Mouse (Mus musculus): ENCODE results near the gene Impad1. TPM values are rescaled to one million over a fixed set of nuclear protein-coding genes. Genes with fewer than 3 reads are reported as not detected.

Impad1 gene
- polyA plus RNA-seq (2012; rRNA removed) = 30.4 and 41.2 TPM in 2 replicates

DNA sequence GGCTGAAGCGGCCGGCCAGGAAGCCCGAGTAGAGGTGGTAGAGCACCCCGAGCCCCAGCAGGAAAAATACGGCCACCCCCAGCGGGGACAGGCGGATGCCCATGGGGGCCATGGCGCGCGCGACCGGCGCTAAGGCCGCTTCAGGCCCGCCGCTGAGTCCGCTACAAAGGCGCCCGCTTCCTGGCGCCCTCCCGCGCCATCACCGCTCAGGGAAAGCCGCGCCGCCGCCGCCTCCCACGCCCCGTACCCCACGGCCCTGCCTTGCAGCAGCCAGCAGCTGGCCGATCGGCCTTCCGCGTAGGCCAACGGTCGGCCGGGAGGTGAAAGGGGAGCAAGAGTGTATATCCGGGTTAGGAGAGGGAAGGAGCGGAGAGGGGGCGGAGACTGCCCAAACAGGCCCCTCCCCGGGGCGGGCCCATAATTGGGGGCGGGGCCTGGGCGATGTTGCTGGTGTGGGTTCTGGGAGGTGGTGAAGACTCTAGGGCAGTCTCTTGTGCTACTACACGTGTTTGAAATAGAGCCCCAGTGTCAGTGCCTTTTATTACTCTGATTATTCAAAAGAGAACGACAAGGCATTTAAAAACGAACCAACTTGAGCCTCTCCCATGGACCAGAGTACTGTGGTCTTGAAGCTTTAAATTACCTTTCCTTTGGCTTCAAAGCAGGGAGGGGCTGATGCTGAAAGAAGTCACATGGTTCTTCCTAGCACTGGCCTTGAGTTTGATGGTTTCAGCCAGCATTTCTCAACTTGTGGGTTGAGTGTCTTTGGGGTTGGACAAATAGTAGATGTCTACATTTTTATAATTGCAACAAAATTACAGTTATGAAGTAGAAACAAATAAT, at the start of gene Impad1:
TSS of gene Impad1 (minus strand) at position 364 of the 843 bp plus-strand sequence.
- DNase-seq (ENCODE audit: low read depth) = peak; percentile 92
- TF ChIP-seq CTCF (IDR thresholded peaks at IDR 0.05; ENCODE audit: borderline replicate concordance, extremely low read depth, insufficient read depth, insufficient read length) (no peak), POLR2A (IDR thresholded peaks at IDR 0.05; ENCODE audit: borderline replicate concordance, extremely low read depth, insufficient read depth, insufficient read length, poor library complexity, severe bottlenecking) (peak; percentile 35; the same call in 1 of the 2 replicates)

DNA sequence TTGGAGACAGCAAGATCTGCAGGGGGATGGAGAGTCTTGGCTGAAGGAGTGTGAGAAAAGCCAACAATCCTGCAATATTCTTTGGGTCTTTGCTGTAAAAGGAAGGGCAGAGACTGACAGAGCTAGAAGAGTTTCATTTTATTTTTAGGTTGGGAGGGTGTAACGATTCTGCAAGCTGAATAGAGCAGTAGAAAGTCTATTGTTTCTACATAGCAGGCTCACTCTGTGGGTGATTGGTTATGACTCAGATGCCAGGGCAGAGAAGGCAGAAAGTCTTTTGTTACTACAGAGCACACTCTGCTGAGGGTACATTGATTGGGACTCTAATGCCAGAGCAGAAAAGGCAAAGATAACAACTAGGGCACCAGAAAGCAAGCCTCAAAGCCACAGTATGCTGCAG, 47.0 kb upstream of the Impad1 start:
- no peak for TF ChIP-seq CTCF (IDR thresholded peaks at IDR 0.05; ENCODE audit: borderline replicate concordance, extremely low read depth, insufficient read depth, insufficient read length)
- no peak for TF ChIP-seq POLR2A (IDR thresholded peaks at IDR 0.05; ENCODE audit: borderline replicate concordance, extremely low read depth, insufficient read depth, insufficient read length, poor library complexity, severe bottlenecking)
- peak; percentile 14 for DNase-seq (ENCODE audit: low read depth)

DNA sequence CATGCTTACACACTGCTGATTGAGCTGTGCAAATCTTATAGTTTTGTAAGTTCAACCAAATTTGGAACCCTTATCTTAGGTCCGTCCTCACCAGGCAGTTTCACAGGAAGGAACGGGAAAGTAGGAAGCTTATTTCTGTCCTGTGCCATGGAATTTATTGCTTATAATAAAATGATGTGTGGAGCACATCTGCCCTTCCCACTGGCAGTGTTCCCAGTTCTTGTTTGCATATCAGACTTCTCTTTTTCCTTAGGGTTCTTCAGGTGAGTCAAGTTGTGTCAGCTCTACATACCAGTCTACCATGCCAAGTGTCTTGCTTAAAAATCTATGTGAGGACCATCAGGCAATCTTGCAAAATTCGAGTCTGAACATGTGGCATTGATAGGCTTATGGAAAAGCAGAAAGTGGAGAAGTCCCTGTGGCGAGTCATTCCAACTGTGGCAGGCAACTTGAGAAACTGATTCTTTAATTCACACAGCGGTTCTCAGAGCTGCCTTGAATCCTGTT, 40.7 kb upstream of the Impad1 start:
- DNase-seq (ENCODE audit: low read depth) = no peak

DNA sequence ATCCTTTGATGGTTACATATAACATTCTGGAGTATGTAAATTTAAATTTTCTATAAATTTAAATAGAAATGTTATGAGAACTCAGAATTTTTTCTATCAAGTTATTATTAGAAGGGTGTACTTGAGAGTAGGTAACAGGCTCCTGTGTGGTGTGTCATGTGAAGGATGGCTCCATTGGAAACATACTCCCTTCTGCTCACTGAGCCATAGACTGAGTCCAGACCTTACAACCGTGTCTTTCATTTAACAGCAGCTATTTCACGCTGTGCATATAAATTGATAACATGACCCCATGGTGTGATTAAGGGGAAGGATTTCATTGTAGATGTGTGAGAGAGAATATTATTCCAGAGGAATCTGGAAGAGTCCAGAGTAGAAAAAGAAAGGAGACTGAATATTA, 35.0 kb upstream of the Impad1 start:
- peak; percentile 5 for DNase-seq (ENCODE audit: low read depth)
- TF ChIP-seq POLR2A (IDR thresholded peaks at IDR 0.05; ENCODE audit: borderline replicate concordance, extremely low read depth, insufficient read depth, insufficient read length, poor library complexity, severe bottlenecking) = no peak
- TF ChIP-seq CTCF (IDR thresholded peaks at IDR 0.05; ENCODE audit: borderline replicate concordance, extremely low read depth, insufficient read depth, insufficient read length) = no peak

More for the DNA sequence above, 40.7 kb upstream of the Impad1 start:
- no peak for TF ChIP-seq CTCF (IDR thresholded peaks at IDR 0.05; ENCODE audit: borderline replicate concordance, extremely low read depth, insufficient read depth, insufficient read length)
- no peak for TF ChIP-seq POLR2A (IDR thresholded peaks at IDR 0.05; ENCODE audit: borderline replicate concordance, extremely low read depth, insufficient read depth, insufficient read length, poor library complexity, severe bottlenecking)

DNA sequence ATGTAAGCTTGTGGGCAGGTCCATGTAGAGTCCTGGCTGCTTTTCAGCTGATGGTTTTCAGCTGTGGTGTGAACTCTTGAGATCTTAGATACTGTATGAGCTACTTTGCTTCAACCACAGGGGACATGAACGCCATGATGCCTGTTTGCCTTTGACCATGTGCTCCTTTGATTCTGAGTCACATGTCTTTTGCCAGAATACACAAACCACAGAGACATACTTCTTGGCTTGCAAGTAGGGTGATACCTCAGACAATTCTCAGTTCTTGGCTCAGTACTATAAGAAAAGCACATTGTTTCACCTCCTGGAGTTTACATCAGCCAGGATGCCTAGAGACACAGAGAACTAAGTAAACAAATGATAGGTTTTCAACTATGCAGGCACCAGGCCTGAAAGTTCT, 29.0 kb upstream of the Impad1 start:
- no peak for DNase-seq (ENCODE audit: low read depth)
- TF ChIP-seq POLR2A (IDR thresholded peaks at IDR 0.05; ENCODE audit: borderline replicate concordance, extremely low read depth, insufficient read depth, insufficient read length, poor library complexity, severe bottlenecking) (no peak), CTCF (IDR thresholded peaks at IDR 0.05; ENCODE audit: borderline replicate concordance, extremely low read depth, insufficient read depth, insufficient read length) (no peak)

DNA sequence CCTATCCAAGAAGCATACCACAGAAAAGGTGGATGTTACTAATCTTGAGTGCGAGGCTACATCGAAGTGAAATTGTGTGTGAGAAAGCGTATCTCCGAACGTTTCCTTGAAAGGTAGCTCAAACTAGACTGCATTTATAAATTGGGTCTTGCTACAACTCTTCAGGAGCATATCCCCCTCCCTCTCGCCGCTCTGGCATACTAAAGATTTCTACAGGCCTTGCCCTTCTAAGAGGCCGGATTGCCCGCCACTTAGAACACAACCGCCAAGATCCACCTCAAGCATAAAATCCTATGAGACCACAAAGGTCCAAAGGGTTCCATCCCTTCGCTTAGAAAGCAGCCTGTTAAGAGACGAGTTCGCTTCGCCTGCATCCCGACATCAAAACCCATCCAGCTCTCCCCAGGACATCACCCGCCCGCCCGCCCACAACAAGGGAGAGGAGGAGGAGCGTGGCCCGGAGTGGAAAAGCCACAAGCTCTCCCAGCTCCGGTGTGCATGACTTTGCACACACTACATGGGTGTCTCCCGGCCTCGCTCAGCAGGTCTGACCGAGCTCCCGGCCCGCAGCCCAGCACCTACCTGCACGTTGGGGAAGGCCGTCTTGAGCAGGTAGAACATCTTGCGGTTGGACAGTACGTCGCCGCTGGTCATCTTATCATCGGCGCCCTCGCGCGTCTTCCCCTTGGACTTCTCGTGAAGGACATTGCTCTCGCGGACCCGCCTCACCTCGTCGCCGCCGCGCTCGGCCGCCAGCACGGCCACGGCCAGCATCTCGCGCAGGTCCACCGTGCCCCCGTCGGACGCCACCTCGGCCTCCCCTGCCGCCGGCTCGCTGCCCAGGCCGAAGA, 789 bp downstream of the Impad1 start:
- DNase-seq (ENCODE audit: low read depth) = peak; percentile 77
- TF ChIP-seq CTCF (IDR thresholded peaks at IDR 0.05; ENCODE audit: borderline replicate concordance, extremely low read depth, insufficient read depth, insufficient read length) (no peak), POLR2A (IDR thresholded peaks at IDR 0.05; ENCODE audit: borderline replicate concordance, extremely low read depth, insufficient read depth, insufficient read length, poor library complexity, severe bottlenecking) (no peak)

DNA sequence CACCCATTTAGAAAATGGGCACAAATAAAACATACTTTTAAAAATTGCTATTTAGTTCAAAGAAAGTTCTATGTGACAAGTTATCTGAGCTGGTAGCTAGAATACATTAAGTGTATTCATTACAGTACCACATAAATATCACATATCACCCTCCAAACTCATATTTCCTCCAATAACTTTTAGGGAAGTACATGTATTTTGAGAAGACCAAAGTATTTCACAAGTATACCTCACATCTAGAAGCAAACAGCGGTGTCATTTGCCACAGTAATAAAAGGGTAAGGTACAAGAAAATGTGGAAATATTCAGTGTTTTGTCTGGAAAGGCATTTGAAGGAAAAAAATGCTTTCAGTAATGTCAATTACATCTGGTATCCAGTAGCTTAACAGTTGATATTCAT, 2.0 kb downstream of the Impad1 start:
- DNase-seq (ENCODE audit: low read depth) = no peak
- TF ChIP-seq CTCF (IDR thresholded peaks at IDR 0.05; ENCODE audit: borderline replicate concordance, extremely low read depth, insufficient read depth, insufficient read length) (no peak), POLR2A (IDR thresholded peaks at IDR 0.05; ENCODE audit: borderline replicate concordance, extremely low read depth, insufficient read depth, insufficient read length, poor library complexity, severe bottlenecking) (no peak)

DNA sequence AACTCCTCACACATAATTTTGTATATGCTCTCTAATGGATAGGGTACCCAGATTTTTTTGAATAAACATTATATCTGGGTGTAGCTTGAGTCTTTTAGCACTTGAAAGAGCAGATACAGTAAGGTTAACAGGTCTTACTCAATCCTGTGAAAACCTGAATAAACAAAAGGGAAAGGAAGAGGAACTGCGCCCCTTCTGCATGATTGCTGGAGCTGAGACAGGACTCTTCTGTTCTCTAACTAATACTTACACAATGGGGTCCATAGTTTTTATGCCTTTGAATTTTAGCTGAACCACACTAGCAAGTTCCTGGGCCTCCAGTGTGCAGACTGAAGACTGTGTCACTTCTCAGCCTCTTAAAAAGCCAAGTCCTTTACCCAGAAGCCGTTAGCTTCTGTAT, 8.0 kb downstream of the Impad1 start:
- TF ChIP-seq CTCF (IDR thresholded peaks at IDR 0.05; ENCODE audit: borderline replicate concordance, extremely low read depth, insufficient read depth, insufficient read length) (no peak), POLR2A (IDR thresholded peaks at IDR 0.05; ENCODE audit: borderline replicate concordance, extremely low read depth, insufficient read depth, insufficient read length, poor library complexity, severe bottlenecking) (no peak)
- DNase-seq (ENCODE audit: low read depth) = no peak

DNA sequence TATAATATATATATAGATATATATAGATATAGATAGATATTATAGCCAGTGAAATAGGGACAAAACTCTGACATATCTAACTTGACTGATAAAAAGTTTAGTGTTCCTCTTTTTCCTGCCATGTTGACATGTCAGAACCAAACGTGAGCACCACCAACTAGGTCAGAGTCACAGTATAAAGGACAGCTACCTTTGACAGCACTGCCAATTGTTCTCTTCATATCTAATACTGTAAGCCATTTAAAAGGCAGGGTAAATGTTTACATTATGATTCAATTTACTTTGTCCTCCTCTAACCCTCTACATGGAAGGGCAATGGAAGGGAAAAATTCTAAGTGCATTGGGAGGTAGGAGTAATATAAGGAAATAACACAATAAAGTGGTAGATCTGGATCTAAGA, 8.8 kb downstream of the Impad1 start:
- TF ChIP-seq POLR2A (IDR thresholded peaks at IDR 0.05; ENCODE audit: borderline replicate concordance, extremely low read depth, insufficient read depth, insufficient read length, poor library complexity, severe bottlenecking) (no peak), CTCF (IDR thresholded peaks at IDR 0.05; ENCODE audit: borderline replicate concordance, extremely low read depth, insufficient read depth, insufficient read length) (no peak)
- no peak for DNase-seq (ENCODE audit: low read depth)

DNA sequence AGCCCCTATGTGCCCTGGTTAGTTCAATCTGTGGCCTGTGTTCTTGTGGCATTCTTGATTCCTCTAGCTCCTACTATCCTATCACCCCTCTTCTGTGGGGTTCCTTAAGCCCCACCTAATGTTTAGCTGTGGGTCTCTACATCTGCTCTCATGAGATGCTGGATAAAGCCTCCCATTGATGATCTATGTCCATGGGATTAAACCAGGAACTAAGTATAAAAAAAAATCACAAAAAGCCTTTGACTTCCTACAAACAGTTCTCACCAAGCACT, 9.5 kb downstream of the Impad1 start:
- TF ChIP-seq POLR2A (IDR thresholded peaks at IDR 0.05; ENCODE audit: borderline replicate concordance, extremely low read depth, insufficient read depth, insufficient read length, poor library complexity, severe bottlenecking) = no peak
- TF ChIP-seq CTCF (IDR thresholded peaks at IDR 0.05; ENCODE audit: borderline replicate concordance, extremely low read depth, insufficient read depth, insufficient read length) = no peak
- no peak for DNase-seq (ENCODE audit: low read depth)

DNA sequence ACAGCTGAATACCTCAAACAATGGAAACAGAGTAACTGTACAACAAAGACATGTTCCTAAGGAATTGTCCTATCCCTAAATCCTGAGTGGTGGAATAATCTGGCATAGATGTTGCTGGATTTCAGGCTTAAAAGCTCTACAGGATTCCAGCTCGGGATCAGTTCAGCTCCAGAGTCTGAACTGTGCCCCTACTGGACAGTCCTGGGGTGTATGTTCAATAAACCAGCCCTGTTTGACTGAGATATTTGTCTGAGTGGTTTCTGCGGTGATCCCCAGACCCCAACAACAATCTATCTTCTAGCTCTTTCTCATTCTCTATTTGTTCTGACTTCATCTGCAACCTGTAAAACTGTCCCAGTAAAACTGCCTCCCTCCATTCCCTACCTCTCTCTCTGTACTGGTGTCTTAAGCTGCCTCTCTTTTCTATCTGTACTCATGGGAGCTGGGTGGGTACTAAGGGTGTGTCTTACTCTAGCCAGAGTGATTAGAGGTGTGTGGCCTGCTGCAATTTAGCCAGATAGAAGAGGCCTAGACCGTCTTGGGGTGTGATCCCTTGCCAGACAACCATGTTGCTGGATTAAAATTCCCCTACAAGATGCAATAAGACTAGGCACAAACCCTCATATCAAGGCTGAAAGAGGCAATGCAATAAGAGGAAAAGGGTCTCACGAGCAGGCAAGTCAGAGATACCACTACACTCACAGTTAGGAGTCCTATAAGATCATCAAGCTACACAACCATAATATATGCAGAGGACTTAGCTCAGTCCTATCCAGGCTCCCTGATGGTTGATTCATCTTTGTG, 10.1 kb downstream of the Impad1 start:
- no peak for TF ChIP-seq POLR2A (IDR thresholded peaks at IDR 0.05; ENCODE audit: borderline replicate concordance, extremely low read depth, insufficient read depth, insufficient read length, poor library complexity, severe bottlenecking)
- TF ChIP-seq CTCF (IDR thresholded peaks at IDR 0.05; ENCODE audit: borderline replicate concordance, extremely low read depth, insufficient read depth, insufficient read length) = no peak
- DNase-seq (ENCODE audit: low read depth) = no peak

All from brain, embryonic 14.5 days (tissue).